Mouse (Mus musculus) forelimb bud, embryonic 11.5 days (tissue): ENCODE measurements at regions not wholly inside any gene's neighbourhood (a gene's known extent, or its start where the extent isn't known, plus 50 kb on each side); places are given as distances from the start of the nearest gene placed in this dataset.

Experiments used
- DNase-seq: peaks from one replicate; pipeline ENCODE4 v3.0.0-alpha.2; 2012; ENCODE audit warnings: low read depth, low spot score

GRCm38 (mm10) chr5:64401737-64402136 is 245.6 kb downstream of the Tbc1d1 start:
- no peak for DNase-seq

GRCm38 (mm10) chr5:64403077-64403981 is 247.2 kb downstream of the Tbc1d1 start:
- no peak for DNase-seq

GRCm38 (mm10) chr5:64403982-64404345 is 247.9 kb downstream of the Tbc1d1 start:
- no peak for DNase-seq

- no peak for DNase-seq
These were observed 248.4 kb downstream of the Tbc1d1 start for GRCm38 (mm10) chr5:64404512-64404911.

GRCm38 (mm10) chr5:64408938-64409337 is 252.8 kb downstream of the Tbc1d1 start:
- DNase-seq, result no peak

- DNase-seq, result no peak
These were observed 254.5 kb downstream of the Tbc1d1 start for GRCm38 (mm10) chr5:64410621-64411020.

GRCm38 (mm10) chr5:64414519-64414918 is 258.4 kb downstream of the Tbc1d1 start:
- DNase-seq, result no peak

- no peak for DNase-seq
These were observed 263.3 kb downstream of the Tbc1d1 start for GRCm38 (mm10) chr5:64419395-64419794.

GRCm38 (mm10) chr5:64422787-64423587 is 266.9 kb downstream of the Tbc1d1 start:
- peak; percentile 4 for DNase-seq

- DNase-seq, result no peak
These were observed 272.7 kb downstream of the Tbc1d1 start for GRCm38 (mm10) chr5:64428822-64429221.

GRCm38 (mm10) chr5:64430501-64430900 is 274.4 kb downstream of the Tbc1d1 start:
- no peak for DNase-seq

- DNase-seq, result no peak
These were observed 275.5 kb downstream of the Tbc1d1 start for GRCm38 (mm10) chr5:64431624-64432023.

GRCm38 (mm10) chr5:64433786-64434185 is 277.7 kb downstream of the Tbc1d1 start:
- no peak for DNase-seq

- DNase-seq, result no peak
These were observed 279.4 kb downstream of the Tbc1d1 start for GRCm38 (mm10) chr5:64435491-64435890.

GRCm38 (mm10) chr5:64435958-64436357 is 279.9 kb downstream of the Tbc1d1 start:
- DNase-seq, result no peak

- DNase-seq, result no peak
These were observed 281.6 kb downstream of the Tbc1d1 start for GRCm38 (mm10) chr5:64437720-64438119.

GRCm38 (mm10) chr5:64438446-64439134 is 282.5 kb downstream of the Tbc1d1 start:
- no peak for DNase-seq

- no peak for DNase-seq
These were observed 291.7 kb downstream of the Tbc1d1 start for GRCm38 (mm10) chr5:64447847-64448246.

GRCm38 (mm10) chr5:64452668-64453334 is 296.7 kb downstream of the Tbc1d1 start:
- peak; percentile 14 for DNase-seq

GRCm38 (mm10) chr5:64459807-64460206 is 303.7 kb downstream of the Tbc1d1 start:
- no peak for DNase-seq

GRCm38 (mm10) chr5:64460891-64461290 is 304.8 kb downstream of the Tbc1d1 start:
- no peak for DNase-seq
